Mouse (Mus musculus) ES-E14 (cell line): ENCODE results near the gene Pm20d2. TPM values are rescaled to one million over a fixed set of nuclear protein-coding genes. Genes with fewer than 3 reads are reported as not detected.

Source experiments
- DNase-seq: peaks from one replicate; pipeline ENCODE4 v3.0.0-alpha.2; 2013; ENCODE audit warnings: low read depth, low spot score
- H3K27ac ChIP-seq: 2 replicates; pipeline ENCODE4 v1.5.1; 2012; ENCODE audit warnings: low read depth, mild to moderate bottlenecking, low read length, moderate library complexity, mixed read lengths; ENCODE audit not compliant: poor library complexity, insufficient read depth, severe bottlenecking
- H3K36me3 ChIP-seq: 2 replicates; pipeline ENCODE4 v1.6.1; 2012; ENCODE audit warnings: mild to moderate bottlenecking, low read length, moderate library complexity, mixed read lengths; ENCODE audit not compliant: control insufficient read depth, poor library complexity, insufficient read depth, severe bottlenecking
- H3K4me1 ChIP-seq, 2 experiments: fragments of 150-350 bp in 1 of 2; sonication (generic) in 1 of 2; 2 replicates each; pipeline ENCODE4 v1.6.1; 2012; ENCODE audit warnings: low read length in 2 of 2, mild to moderate bottlenecking in 1 of 2, mixed read lengths in 1 of 2; ENCODE audit not compliant: control insufficient read depth in 2 of 2, insufficient read depth in 2 of 2, poor library complexity in 1 of 2
- H3K4me3 ChIP-seq, 2 experiments: fragments of 150-350 bp in 1 of 2; sonication (generic) in 1 of 2; 2 replicates each; pipeline ENCODE4 v1.5.1; 2012; ENCODE audit warnings: low read length in 2 of 2, low read depth in 1 of 2, mild to moderate bottlenecking in 1 of 2, mixed read lengths in 1 of 2; ENCODE audit not compliant: insufficient read depth in 1 of 2, poor library complexity in 1 of 2, severe bottlenecking in 1 of 2
- H3K9ac ChIP-seq: 2 replicates; pipeline ENCODE4 v1.6.1; 2012; ENCODE audit warnings: low read depth, mild to moderate bottlenecking, low read length, mixed read lengths; ENCODE audit not compliant: poor library complexity, insufficient read depth, severe bottlenecking
- H3K9me3 ChIP-seq: fragments of 150-350 bp; sonication (generic); 2 replicates; pipeline ENCODE4 v1.6.1; 2012; ENCODE audit warnings: low read depth, mild to moderate bottlenecking, low read length; ENCODE audit not compliant: control insufficient read depth, insufficient read depth
- CHD2 ChIP-seq: IDR thresholded peaks from 2 replicates; pipeline ENCODE4 v1.6.1; 2014; ENCODE audit warnings: mild to moderate bottlenecking, low read depth, low read length, inconsistent platforms
- HCFC1 ChIP-seq: IDR thresholded peaks from 2 replicates; pipeline ENCODE4 v1.6.1; 2012; ENCODE audit warnings: low read length, inconsistent platforms, borderline replicate concordance; ENCODE audit not compliant: insufficient read depth
- MAFK ChIP-seq: IDR thresholded peaks from 2 replicates; pipeline ENCODE4 v1.6.1; 2014; ENCODE audit warnings: mild to moderate bottlenecking, low read depth, low read length, inconsistent platforms; ENCODE audit not compliant: insufficient read depth
- ZC3H11A ChIP-seq: IDR thresholded peaks from 2 replicates; pipeline ENCODE4 v1.6.1; 2012; ENCODE audit warnings: low read depth, mild to moderate bottlenecking, inconsistent platforms, low read length, borderline replicate concordance
- ZNF384 ChIP-seq: IDR thresholded peaks from 2 replicates; pipeline ENCODE4 v1.6.1; 2012; ENCODE audit warnings: low read depth, low read length, inconsistent platforms
- in situ Hi-C, 2 experiments: fragments of 600-800 bp; cut with MboI; formaldehyde crosslinking; loops; one replicate each; pipeline ENCODE4 v1.15.1; 2025; ENCODE audit warnings: low sequenced_read_pairs in 2 of 2, inconsistent platforms in 1 of 2; ENCODE audit not compliant: unreplicated experiment in 2 of 2
- total RNA-seq: library from RNA; depleted of rRNA; stranded (reverse); fragments of 300-350 nt; gene quantifications from 2 replicates; pipeline ENCODE4 v1.2.3, GENCODE M21; 2012; rRNA removed

Gene Pm20d2
- total RNA-seq = 2.0 and 2.1 TPM in 2 replicates

- Histone ChIP-seq H3K36me3 (no peaks in the 10 kb centered on the region; the same call in 1 of the 2 replicates), H3K9ac (peak within 1 kb of the TSS; percentile 85), H3K27ac (peak within 1 kb of the TSS; percentile 26; the same call in 1 of the 2 replicates), H3K4me3 (peak within 1 kb of the TSS; percentile 73 to 83), H3K4me1 (no peaks in the 10 kb centered on the region), H3K9me3 (no peaks in the 10 kb centered on the region)
- in situ Hi-C loops = no loop called here
- TF ChIP-seq CHD2 (no peak), ZNF384 (no peak)
- no peak for DNase-seq
Observed at GRCm38 (mm10) chr4:33189735-33190036, at the start of gene Pm20d2. Pm20d2 (minus strand) TSS chr4:33189737.

- Histone ChIP-seq H3K9me3 (no peaks in the 10 kb centered on the region), H3K36me3 (no peaks in the 10 kb centered on the region), H3K4me1 (no peaks in the 10 kb centered on the region), H3K4me3 (no peak overlapping the region), H3K9ac (no peak overlapping the region), H3K27ac (no peak overlapping the region)
- TF ChIP-seq ZNF384 (no peak), CHD2 (no peak), MAFK (no peak), ZC3H11A (no peak), HCFC1 (no peak)
- in situ Hi-C loops = no loop called here
- DNase-seq = no peak
Observed at GRCm38 (mm10) chr4:33230881-33231280, 41.3 kb upstream of the Pm20d2 start.

GRCm38 (mm10) chr4:33229639-33230038 lies 40.1 kb upstream of the Pm20d2 start:
- in situ Hi-C loops = no loop called here
- Histone ChIP-seq H3K4me3 (no peak overlapping the region), H3K9me3 (no peaks in the 10 kb centered on the region), H3K9ac (no peak overlapping the region), H3K36me3 (no peaks in the 10 kb centered on the region), H3K27ac (no peak overlapping the region), H3K4me1 (no peaks in the 10 kb centered on the region)
- no peak for DNase-seq
- TF ChIP-seq HCFC1 = no peak
- TF ChIP-seq ZNF384 = no peak
- no peak for TF ChIP-seq ZC3H11A
- TF ChIP-seq CHD2 = no peak
- no peak for TF ChIP-seq MAFK

- no peak for DNase-seq
Observed at GRCm38 (mm10) chr4:33227164-33227563, 37.6 kb upstream of the Pm20d2 start.

GRCm38 (mm10) chr4:33224003-33224675 lies 34.6 kb upstream of the Pm20d2 start:
- H3K27ac ChIP-seq = no peak overlapping the region
- DNase-seq = no peak
- H3K9ac ChIP-seq = no peak overlapping the region
- TF ChIP-seq MAFK (no peak), HCFC1 (no peak), CHD2 (no peak), ZC3H11A (no peak), ZNF384 (no peak)
- no peak overlapping the region for H3K4me3 ChIP-seq
- no peaks in the 10 kb centered on the region for H3K36me3 ChIP-seq
- no peaks in the 10 kb centered on the region for H3K9me3 ChIP-seq
- H3K4me1 ChIP-seq = peaks cover 2% of the 10 kb centered on the region in 2 experiments; a peak in 2 of 4 replicates
- in situ Hi-C loops = no loop called here

More at GRCm38 (mm10) chr4:33227164-33227563, 37.6 kb upstream of the Pm20d2 start:
- Histone ChIP-seq H3K9me3 (no peaks in the 10 kb centered on the region), H3K4me1 (peaks cover 2% of the 10 kb centered on the region in 2 experiments; a peak in 2 of 4 replicates), H3K4me3 (no peak overlapping the region), H3K36me3 (no peaks in the 10 kb centered on the region), H3K27ac (no peak overlapping the region), H3K9ac (no peak overlapping the region)
- in situ Hi-C loops = no loop called here
- TF ChIP-seq ZNF384 (no peak), MAFK (no peak), ZC3H11A (no peak), HCFC1 (no peak), CHD2 (no peak)
